ENCODE assay signal across 24 mouse cellular contexts in the genomic region with DNA sequence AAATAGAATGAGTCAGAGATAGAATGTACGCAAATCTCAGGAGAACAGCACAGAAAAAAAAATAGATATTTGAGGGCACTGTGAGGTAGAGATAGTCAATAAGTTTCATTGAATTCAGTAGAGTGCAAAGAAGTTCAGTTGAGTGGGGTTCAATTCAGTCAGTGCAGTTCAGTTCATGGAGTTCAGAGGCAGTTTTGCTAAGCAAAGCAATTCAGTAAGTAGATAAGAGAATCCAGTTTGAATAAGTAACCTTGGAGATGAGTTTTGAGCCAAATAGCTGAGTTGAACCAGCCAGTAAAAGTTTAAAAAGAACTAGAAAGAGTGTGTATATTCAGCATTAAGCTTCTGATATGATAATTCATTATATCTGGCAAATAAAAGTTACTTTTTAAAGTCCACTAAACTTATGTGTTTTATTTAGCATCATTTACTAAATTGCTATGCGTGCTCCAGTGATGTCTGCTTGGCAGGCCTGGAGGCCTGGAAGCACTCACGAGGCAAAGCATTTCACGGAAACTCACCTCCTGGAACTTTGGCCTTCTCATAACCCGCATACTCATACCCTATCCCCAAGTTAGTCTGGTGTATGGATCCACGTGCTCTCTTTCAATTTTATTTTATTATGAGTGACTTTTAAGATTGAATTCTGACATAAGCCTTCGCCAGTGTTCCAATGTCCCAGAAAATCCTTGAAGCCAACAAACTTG.
"Had no signal": no experiment of that assay in that cellular context is flagged by ENCODE, and none has a peak within 500 bp of the region (broad histone marks: within the 10 kb centered on the region; RNA-seq: fewer than 3 reads in every experiment).

No protein-coding gene starts in this region.

- H3K9me3 ChIP-seq: heart, embryonic 13.5 days; heart, embryonic 15.5 days; hindbrain, embryonic 10.5 days; hindbrain, embryonic 12.5 days; intestine, embryonic 15.5 days; limb, embryonic 10.5 days; limb, embryonic 12.5 days; liver, embryonic 13.5 days; liver, embryonic 15.5 days had no signal

- H3K4me3 ChIP-seq: gastrocnemius, adult 2 months; heart, adult 2 months; heart, embryonic 13.5 days; heart, embryonic 15.5 days; hindbrain, embryonic 10.5 days; hindbrain, embryonic 12.5 days; intestine, embryonic 15.5 days; left cerebral cortex, adult 2 months; limb, embryonic 10.5 days; limb, embryonic 12.5 days; liver, embryonic 13.5 days; liver, embryonic 15.5 days had no signal

- H3K4me1 ChIP-seq: heart, embryonic 13.5 days; heart, embryonic 15.5 days; hindbrain, embryonic 10.5 days; hindbrain, embryonic 12.5 days; intestine, embryonic 15.5 days; limb, embryonic 10.5 days; limb, embryonic 12.5 days; liver, embryonic 13.5 days; liver, embryonic 15.5 days had no signal

- H3K36me3 ChIP-seq: heart, embryonic 13.5 days; heart, embryonic 15.5 days; hindbrain, embryonic 10.5 days; hindbrain, embryonic 12.5 days; intestine, embryonic 15.5 days; limb, embryonic 10.5 days; limb, embryonic 12.5 days; liver, embryonic 13.5 days; liver, embryonic 15.5 days had no signal

- H3K9ac ChIP-seq: heart, embryonic 13.5 days; heart, embryonic 15.5 days; hindbrain, embryonic 12.5 days; hindbrain, embryonic 14.5 days; intestine, embryonic 15.5 days; limb, embryonic 12.5 days; liver, embryonic 13.5 days; liver, embryonic 15.5 days had no signal

- DNase-seq: gastrocnemius, adult 2 months; gastrocnemius, postnatal 10 days; gastrocnemius, postnatal 25 days; heart, adult 2 months; heart, postnatal 14 days; heart, postnatal 4 days; kidney, adult 18-20 months; kidney, adult 8-10 months; kidney, postnatal 10 days; kidney, postnatal 36 days; layer of hippocampus, adult 9-11 months; layer of hippocampus, postnatal 36 days; liver; liver, embryonic 13.5 days had no signal

- H3K27ac ChIP-seq: gastrocnemius, adult 2 months; heart, adult 2 months; heart, embryonic 13.5 days; heart, embryonic 15.5 days; hindbrain, embryonic 10.5 days; hindbrain, embryonic 12.5 days; hindbrain, embryonic 14.5 days; intestine, embryonic 15.5 days; left cerebral cortex, adult 2 months; limb, embryonic 10.5 days; limb, embryonic 12.5 days; liver, embryonic 13.5 days; liver, embryonic 15.5 days had no signal
